Mouse (Mus musculus): Measurements from ENCODE around the gene Klf15. TPM values are rescaled to one million over a fixed set of nuclear protein-coding genes. Genes with fewer than 3 reads are reported as not detected.

Gene Klf15
- polyA plus RNA-seq, 1 experiment from 2014 or later = 10.9 TPM

Other genes with a start within 250 kb of the Klf15 start
- gene Vmn1r53, start 238.1 kb upstream of the Klf15 start, polyA plus RNA-seq (2015; fragmentation: Nextera tagmentation; extraction: Ambion mirVana) = not detected in 2 replicates
- not detected in 2 replicates for gene Vmn1r54, start 216.3 kb upstream of the Klf15 start, polyA plus RNA-seq (2015; fragmentation: Nextera tagmentation; extraction: Ambion mirVana)
- gene BC048671, start 161.4 kb upstream of the Klf15 start, polyA plus RNA-seq (2015; fragmentation: Nextera tagmentation; extraction: Ambion mirVana) = not detected in 2 replicates
- 0.13 TPM in 1 of 2 replicates, not detected in the other for gene Chst13, start 137.4 kb upstream of the Klf15 start, polyA plus RNA-seq (2015; fragmentation: Nextera tagmentation; extraction: Ambion mirVana)
- gene Uroc1, start 129.3 kb upstream of the Klf15 start, polyA plus RNA-seq (2015; fragmentation: Nextera tagmentation; extraction: Ambion mirVana) = 0.05 TPM in 1 of 2 replicates, not detected in the other
- gene Zxdc, start 93.1 kb upstream of the Klf15 start, polyA plus RNA-seq (2015; fragmentation: Nextera tagmentation; extraction: Ambion mirVana) = 7.2 and 8.1 TPM in 2 replicates
- 0.27 and 0.62 TPM in 2 replicates for gene Cfap100, start 33.8 kb upstream of the Klf15 start, polyA plus RNA-seq (2015; fragmentation: Nextera tagmentation; extraction: Ambion mirVana)
- gene Aldh1l1, start 23.9 kb downstream of the Klf15 start, polyA plus RNA-seq (2015; fragmentation: Nextera tagmentation; extraction: Ambion mirVana) = 17.1 and 21.6 TPM in 2 replicates
- gene Slc41a3, start 142.1 kb downstream of the Klf15 start, polyA plus RNA-seq (2015; fragmentation: Nextera tagmentation; extraction: Ambion mirVana) = 5.0 and 7.5 TPM in 2 replicates